In the genomic region with DNA sequence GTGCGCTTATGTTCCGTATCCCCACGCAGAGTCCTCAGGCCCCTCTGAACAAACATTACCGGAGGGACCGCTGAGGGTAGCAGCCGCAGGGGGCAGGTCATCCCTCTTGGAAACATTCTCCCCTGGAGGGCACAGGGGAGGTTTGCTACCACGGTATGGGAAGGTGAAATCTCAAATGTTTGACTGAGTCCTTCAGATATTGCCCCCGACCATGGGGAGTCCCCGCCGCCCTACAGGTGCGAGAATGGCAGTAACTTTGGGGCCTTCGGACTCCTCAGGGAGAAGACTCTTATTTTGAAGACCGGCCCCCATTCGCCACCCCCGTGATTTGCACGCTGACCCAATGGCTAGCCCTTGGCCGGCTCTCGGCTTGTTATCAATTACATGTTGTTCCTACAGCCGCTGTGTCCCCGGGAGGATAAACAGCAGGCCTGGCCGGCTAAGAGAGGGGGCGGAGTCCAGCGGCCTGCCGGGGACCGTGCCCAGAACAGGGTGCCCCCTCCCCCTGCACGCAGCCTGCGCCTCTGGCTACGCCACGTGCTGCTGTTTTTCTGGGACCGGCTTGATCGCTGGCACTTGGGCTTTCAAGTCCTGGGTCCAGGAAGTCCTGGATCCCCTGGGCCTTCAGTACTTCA, we compare ENCODE assay signal across 8 mouse cellular contexts. TPM values are rescaled to one million over a fixed set of nuclear protein-coding genes. Genes with fewer than 3 reads are reported as not detected.
DNase-seq lines count a peak whose midpoint lies in the region; ATAC-seq and TF ChIP-seq lines count a peak whose summit lies in the region.

No protein-coding gene starts in this region.

- WGBS in liver, postnatal 0 days (ENCODE audit: insufficient replicate concordance): 1% methylated on average over 31 of the region's 31 CpGs

- peak overlapping the region; percentile 63 for H3K4me3 ChIP-seq in liver, postnatal 0 days (ENCODE audit: low read depth, low read length)

- peak; percentile 4; the same call in 1 of the 2 replicates for TF ChIP-seq CTCF in liver, postnatal 0 days (IDR thresholded peaks at IDR 0.05; ENCODE audit: low read depth)

- peak; percentile 80 for TF ChIP-seq EP300 in liver, postnatal 0 days (IDR thresholded peaks at IDR 0.05; ENCODE audit: low read depth)

- DNase-seq in R1 (ENCODE audit: low read depth, low spot score): peak; percentile 69
- peak; percentile 69 to 79 for DNase-seq in cerebellum, postnatal 10 days
- peak; percentile 78 to 87 for DNase-seq in frontal cortex, postnatal 10 days (ENCODE audit: low spot score in 2 of 2)
- DNase-seq in layer of hippocampus, adult 8-10 months (ENCODE audit: low spot score in 2 of 2): peak; percentile 92 to 93
- DNase-seq in liver, postnatal 0 days: peak; percentile 87
- peak; percentile 97 for DNase-seq in ovary, adult 18-20 months (ENCODE audit: low spot score)
- peak; percentile 92 for DNase-seq in yolk sac, embryonic 10.5 days (ENCODE audit: low spot score)

- ATAC-seq in hematopoietic stem cell, adult 5-6 weeks (replicated peaks in 1 of 2; ENCODE audit: insufficient read depth in 1 of 2, low FRiP score in 2 of 2, low TSS enrichment in 1 of 2, low read depth in 1 of 2, poor library complexity in 2 of 2, severe bottlenecking in 2 of 2): peak; percentile 22 to 51; a peak in 2 of 4 replicates
- peak; percentile 82 for ATAC-seq in liver, postnatal 0 days

- peak overlapping the region; percentile 81 for H3K9ac ChIP-seq in liver, postnatal 0 days (replicated peaks)

- H3K4me2 ChIP-seq in liver, postnatal 0 days (ENCODE audit: low read depth, low read length): peak overlapping the region; percentile 74

- peaks cover 8% of the 10 kb centered on the region; the same call in 1 of the 2 replicates for H3K4me1 ChIP-seq in liver, postnatal 0 days (ENCODE audit: insufficient read depth)

- H3K9me3 ChIP-seq in liver, postnatal 0 days (ENCODE audit: low read length): no peaks in the 10 kb centered on the region

- H3K36me3 ChIP-seq in liver, postnatal 0 days (replicated peaks; ENCODE audit: insufficient read depth, low read length): no peaks in the 10 kb centered on the region; the same call in none of the 2 replicates

- peaks cover 26% of the 10 kb centered on the region for H3K27me3 ChIP-seq in liver, postnatal 0 days (ENCODE audit: insufficient read depth, low read length)

- H3K27ac ChIP-seq in liver, postnatal 0 days (ENCODE audit: low read depth): peak overlapping the region; percentile 99

RNA-seq across cellular contexts. Expression of gene Klf15, which starts 1.0 kb away (rescaled TPM):
- total RNA-seq in hematopoietic stem cell, adult 5-6 weeks (2017): not detected in 2 replicates
- 10 to 100 TPM; 29.8 to 38.5 (median 34.8) TPM for total RNA-seq in layer of hippocampus, adult 8-10 months (2022)
- polyA plus RNA-seq in liver, postnatal 0 days (2015; fragmentation: Nextera tagmentation; extraction: Ambion mirVana): 22.4 and 45.6 TPM in 2 replicates

RNA-seq across cellular contexts. Expression of gene Aldh1l1, which starts 22.9 kb away (rescaled TPM):
- 13.1 and 18.0 TPM in 2 replicates for total RNA-seq in hematopoietic stem cell, adult 5-6 weeks (2017)
- total RNA-seq in layer of hippocampus, adult 8-10 months (2022): 10 to 100 TPM; 40.8 to 52.0 (median 45.5) TPM
- 104 and 114 TPM in 2 replicates for polyA plus RNA-seq in liver, postnatal 0 days (2015; fragmentation: Nextera tagmentation; extraction: Ambion mirVana)

RNA-seq across cellular contexts. Expression of gene Cfap100, which starts 34.7 kb away (rescaled TPM):
- not detected in 2 replicates for total RNA-seq in hematopoietic stem cell, adult 5-6 weeks (2017)
- 10 to 100 TPM; 12.1 to 18.5 (median 13.7) TPM for total RNA-seq in layer of hippocampus, adult 8-10 months (2022)
- polyA plus RNA-seq in liver, postnatal 0 days (2015; fragmentation: Nextera tagmentation; extraction: Ambion mirVana): 0.06 TPM in 1 of 2 replicates, not detected in the other

Comparison
In these comparisons a context has a peak if more than half of its experiments do, and no peak if none do; other contexts are left out.
1. Peak in every context shown above with its lines: DNase-seq, ATAC-seq, H3K4me3 ChIP-seq and H3K27ac ChIP-seq.
2. RNA of gene Klf15, which starts 1.0 kb away (total RNA-seq): 29.8 to 38.5 TPM in layer of hippocampus, adult 8-10 months; not detected in hematopoietic stem cell, adult 5-6 weeks; every median in the first group is over 10 times any median in the second.
3. RNA of gene Cfap100, which starts 34.7 kb away (total RNA-seq): 12.1 to 18.5 TPM in layer of hippocampus, adult 8-10 months; not detected in hematopoietic stem cell, adult 5-6 weeks; every median in the first group is over 10 times any median in the second.